Mouse (Mus musculus) hindbrain, embryonic 10.5 days (tissue): ENCODE data around the gene Zfp638. TPM values are rescaled to one million over a fixed set of nuclear protein-coding genes. Genes with fewer than 3 reads are reported as not detected.
A peak's percentile ranks its signal among the peaks of the same experiment; 100 is the strongest.
"Not testable (repeated sequence)": the region's sequence is repeated elsewhere in the genome, so short reads cannot be mapped to it uniquely, and the experiment has no call there.

Source experiments
- DNase-seq: peaks from one replicate; pipeline ENCODE4 v3.0.0-alpha.2; 2017; ENCODE audit warnings: low spot score
- H3K27ac ChIP-seq: fragments of 300-500 bp; sonication (generic); 2 replicates; pipeline ENCODE4 v1.5.1; 2016; ENCODE audit warnings: mild to moderate bottlenecking, moderate library complexity
- H3K27me3 ChIP-seq: fragments of 300-500 bp; sonication (generic); 2 replicates; pipeline ENCODE4 v1.6.1; 2016; ENCODE audit warnings: mild to moderate bottlenecking; ENCODE audit not compliant: poor library complexity, insufficient read depth, severe bottlenecking
- H3K36me3 ChIP-seq: fragments of 300-500 bp; sonication (generic); 2 replicates; pipeline ENCODE4 v1.6.1; 2016; ENCODE audit warnings: mild to moderate bottlenecking, moderate library complexity
- H3K4me1 ChIP-seq: fragments of 300-500 bp; sonication (generic); replicated peaks from 2 replicates; pipeline ENCODE4 v1.6.1; 2016; ENCODE audit warnings: mild to moderate bottlenecking
- H3K4me3 ChIP-seq: fragments of 300-500 bp; sonication (generic); 2 replicates; pipeline ENCODE4 v1.5.1; 2016; ENCODE audit warnings: mild to moderate bottlenecking, moderate library complexity
- H3K9me3 ChIP-seq: fragments of 300-500 bp; sonication (generic); 2 replicates; pipeline ENCODE4 v1.6.1; 2016; ENCODE audit warnings: mild to moderate bottlenecking, moderate library complexity
- WGBS: fragments of 180-500 bp; shearing (Covaris S2); methylation state at CpG from one replicate; pipeline ENCODE4 v1.1.7; 2016; 5-methylcytosine and 5-hydroxymethylcytosine counted together
- polyA plus RNA-seq: library from polyadenylated mRNA; unstranded; fragments of >200 nt; fragmentation: Nextera tagmentation; extraction: Ambion mirVana; gene quantifications from 2 replicates; pipeline ENCODE4 v1.2.1, GENCODE M21; 2016

The Zfp638 gene
- 51.3 and 73.4 TPM in 2 replicates for polyA plus RNA-seq

GRCm38 (mm10) chr6:83866954-83867597 lies at the start of gene Zfp638:
Gene Zfp638 (plus strand): TSS chr6:83867109.
- H3K27ac ChIP-seq, result peak within 1 kb of the TSS; percentile 86
- H3K36me3 ChIP-seq, result no peaks in the 10 kb centered on the region
- DNase-seq, result peak; percentile 96
- peaks cover 26% of the 10 kb centered on the region for H3K27me3 ChIP-seq
- H3K4me3 ChIP-seq, result peak within 1 kb of the TSS; percentile 71
- no peaks in the 10 kb centered on the region for H3K9me3 ChIP-seq
- under 1% methylated on average over 50 of the region's 50 CpGs for WGBS
- peaks cover 14% of the 10 kb centered on the region for H3K4me1 ChIP-seq

GRCm38 (mm10) chr6:83818996-83819395 lies 47.9 kb upstream of the Zfp638 start:
- no peak for DNase-seq

GRCm38 (mm10) chr6:83820727-83821515 lies 46.0 kb upstream of the Zfp638 start:
- Histone ChIP-seq H3K9me3 (peaks cover 6% of the 10 kb centered on the region; the same call in 1 of the 2 replicates), H3K36me3 (peaks cover 30% of the 10 kb centered on the region), H3K27me3 (no peaks in the 10 kb centered on the region), H3K27ac (no peak overlapping the region), H3K4me1 (no peaks in the 10 kb centered on the region), H3K4me3 (no peak overlapping the region)
- no peak for DNase-seq
- 86% methylated on average over 2 of the region's 2 CpGs for WGBS

More at GRCm38 (mm10) chr6:83818996-83819395, 47.9 kb upstream of the Zfp638 start:
- H3K9me3 ChIP-seq, result peaks cover 9% of the 10 kb centered on the region; the same call in 1 of the 2 replicates
- WGBS, result 86% methylated on average over 1 of the region's 1 CpGs
- no peaks in the 10 kb centered on the region for H3K27me3 ChIP-seq
- H3K36me3 ChIP-seq, result peaks cover 49% of the 10 kb centered on the region
- no peak overlapping the region for H3K4me3 ChIP-seq
- H3K27ac ChIP-seq, result no peak overlapping the region
- H3K4me1 ChIP-seq, result no peaks in the 10 kb centered on the region

- Histone ChIP-seq H3K36me3 (peaks cover 21% of the 10 kb centered on the region), H3K4me1 (no peaks in the 10 kb centered on the region), H3K9me3 (peaks cover 6% of the 10 kb centered on the region; the same call in 1 of the 2 replicates), H3K27me3 (no peaks in the 10 kb centered on the region), H3K27ac (no peak overlapping the region), H3K4me3 (no peak overlapping the region)
- DNase-seq, result no peak
- WGBS, result 90% methylated on average over 2 of the region's 2 CpGs
Measured at GRCm38 (mm10) chr6:83821856-83822255, 45.1 kb upstream of the Zfp638 start.

- 3% methylated on average over 35 of the region's 35 CpGs for WGBS
Measured at GRCm38 (mm10) chr6:83830941-83831605, 35.8 kb upstream of the Zfp638 start.

GRCm38 (mm10) chr6:83831606-83832123 lies 35.2 kb upstream of the Zfp638 start, which contains the start of gene Paip2b:
Gene Paip2b (minus strand): TSS chr6:83831741.
- peak; percentile 98 for DNase-seq
- Histone ChIP-seq H3K4me1 (peaks cover 19% of the 10 kb centered on the region), H3K36me3 (peaks cover 9% of the 10 kb centered on the region), H3K4me3 (peak within 1 kb of the TSS; percentile 62), H3K27me3 (no peaks in the 10 kb centered on the region), H3K27ac (peak within 1 kb of the TSS; percentile 92), H3K9me3 (no peaks in the 10 kb centered on the region)
- WGBS, result under 1% methylated on average over 37 of the region's 37 CpGs

More at GRCm38 (mm10) chr6:83830941-83831605, 35.8 kb upstream of the Zfp638 start:
- no peak for DNase-seq
- Histone ChIP-seq H3K4me1 (peaks cover 19% of the 10 kb centered on the region), H3K27me3 (no peaks in the 10 kb centered on the region), H3K9me3 (no peaks in the 10 kb centered on the region), H3K27ac (peak overlapping the region; percentile 92), H3K4me3 (peak overlapping the region; percentile 62), H3K36me3 (peaks cover 9% of the 10 kb centered on the region)

GRCm38 (mm10) chr6:83832393-83832792 lies 34.5 kb upstream of the Zfp638 start:
- not testable (repeated sequence) for DNase-seq, H3K36me3 ChIP-seq, H3K27me3 ChIP-seq, H3K9me3 ChIP-seq
- H3K27ac ChIP-seq, result peak overlapping the region; percentile 72
- H3K4me3 ChIP-seq, result peak overlapping the region; percentile 62
- WGBS, result 77% methylated on average over 1 of the region's 1 CpGs
- peaks cover 19% of the 10 kb centered on the region for H3K4me1 ChIP-seq

- Histone ChIP-seq H3K36me3 (no peaks in the 10 kb centered on the region), H3K27me3 (no peaks in the 10 kb centered on the region), H3K27ac (no peak overlapping the region), H3K4me1 (peaks cover 5% of the 10 kb centered on the region; the same call in 1 of the 2 replicates), H3K4me3 (no peak overlapping the region), H3K9me3 (no peaks in the 10 kb centered on the region)
- 82% methylated on average over 2 of the region's 2 CpGs for WGBS
- no peak for DNase-seq
Measured at GRCm38 (mm10) chr6:83836826-83837225, 30.1 kb upstream of the Zfp638 start.

- DNase-seq, result no peak
- no peaks in the 10 kb centered on the region for H3K4me1 ChIP-seq
- 86% methylated on average over 2 of the region's 2 CpGs for WGBS
Measured at GRCm38 (mm10) chr6:83838046-83838445, 28.9 kb upstream of the Zfp638 start.

GRCm38 (mm10) chr6:83840086-83840485 lies 26.8 kb upstream of the Zfp638 start:
- no peaks in the 10 kb centered on the region for H3K27me3 ChIP-seq
- H3K4me1 ChIP-seq, result no peaks in the 10 kb centered on the region
- 84% methylated on average over 6 of the region's 6 CpGs for WGBS
- no peak overlapping the region for H3K4me3 ChIP-seq
- DNase-seq, result no peak
- H3K9me3 ChIP-seq, result no peaks in the 10 kb centered on the region
- H3K27ac ChIP-seq, result no peak overlapping the region
- no peaks in the 10 kb centered on the region for H3K36me3 ChIP-seq

More at GRCm38 (mm10) chr6:83838046-83838445, 28.9 kb upstream of the Zfp638 start:
- Histone ChIP-seq H3K27me3 (no peaks in the 10 kb centered on the region), H3K4me3 (no peak overlapping the region), H3K9me3 (no peaks in the 10 kb centered on the region), H3K36me3 (no peaks in the 10 kb centered on the region), H3K27ac (no peak overlapping the region)

- no peaks in the 10 kb centered on the region for H3K27me3 ChIP-seq
- WGBS, result 89% methylated on average over 10 of the region's 10 CpGs
- no peaks in the 10 kb centered on the region for H3K36me3 ChIP-seq
- no peak overlapping the region for H3K4me3 ChIP-seq
- no peak for DNase-seq
- H3K4me1 ChIP-seq, result no peaks in the 10 kb centered on the region
- H3K9me3 ChIP-seq, result no peaks in the 10 kb centered on the region
- H3K27ac ChIP-seq, result no peak overlapping the region
Measured at GRCm38 (mm10) chr6:83844913-83845312, 22.0 kb upstream of the Zfp638 start.

GRCm38 (mm10) chr6:83846141-83846540 lies 20.8 kb upstream of the Zfp638 start:
- Histone ChIP-seq H3K27ac (no peak overlapping the region), H3K9me3 (no peaks in the 10 kb centered on the region), H3K4me3 (no peak overlapping the region), H3K4me1 (no peaks in the 10 kb centered on the region), H3K36me3 (no peaks in the 10 kb centered on the region), H3K27me3 (no peaks in the 10 kb centered on the region)
- DNase-seq, result no peak
- WGBS, result 89% methylated on average over 2 of the region's 2 CpGs
